Mouse (Mus musculus): ENCODE measurements at regions not wholly inside any gene's neighbourhood (a gene's known extent, or its start where the extent isn't known, plus 50 kb on each side); places are given as distances from the start of the nearest gene placed in this dataset.

DNA sequence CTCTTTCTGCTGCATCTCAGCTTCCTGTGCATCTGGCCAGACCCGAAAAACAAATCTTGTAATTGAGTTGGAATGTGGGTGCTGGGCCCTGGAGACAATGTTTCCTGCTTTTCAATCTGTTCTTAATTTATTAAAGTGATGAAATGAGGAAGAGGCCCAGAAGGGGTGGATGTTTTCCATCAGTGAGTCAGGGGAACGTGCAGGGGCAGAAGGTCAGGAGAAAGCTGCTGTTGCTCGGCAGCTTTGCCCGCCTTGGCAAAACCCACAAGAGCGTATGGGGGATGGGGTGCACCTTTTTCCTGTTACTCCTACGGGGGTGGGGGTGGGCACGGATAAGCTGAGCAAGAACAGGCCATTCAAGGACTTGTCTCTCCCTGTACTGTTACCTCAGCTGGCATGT is 156.2 kb downstream of the Dmrta2 start:
- 3% methylated on average over 7 of the region's 7 CpGs for WGBS
- H3K27me3 ChIP-seq (ENCODE audit: control insufficient read depth, insufficient read depth, low read length), result no peaks in the 10 kb centered on the region

DNA sequence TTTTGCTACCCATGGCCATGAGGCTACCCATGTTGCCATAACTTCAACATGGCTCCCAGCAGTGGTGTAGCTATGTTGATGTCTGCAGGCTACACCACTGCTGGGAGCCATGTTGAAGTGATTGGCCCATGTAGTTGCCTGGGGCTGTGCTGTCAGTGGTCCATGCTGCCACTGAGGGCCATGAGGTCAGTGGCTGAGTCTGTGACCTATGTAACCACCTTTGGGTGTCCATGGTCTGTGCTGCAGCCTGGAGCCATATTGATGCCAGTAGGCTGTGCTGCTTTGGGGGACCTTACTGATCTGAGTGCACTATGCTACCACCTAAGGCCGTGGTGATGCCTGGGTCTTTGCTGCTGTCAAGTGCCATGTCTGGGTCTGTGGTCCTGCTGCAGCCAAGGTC is 167.4 kb downstream of the Dmrta2 start:
- Histone ChIP-seq H3K4me1 (replicated peaks; ENCODE audit: control insufficient read depth, insufficient read depth, low read length) (no peaks in the 10 kb centered on the region), H3K27me3 (ENCODE audit: control insufficient read depth, insufficient read depth, low read length) (no peaks in the 10 kb centered on the region), H3K4me3 (ENCODE audit: control insufficient read depth, insufficient read depth, low read length) (no peak overlapping the region), H3K36me3 (ENCODE audit: control insufficient read depth, insufficient read depth, low read length) (no peaks in the 10 kb centered on the region), H3K27ac (ENCODE audit: control insufficient read depth, insufficient read depth, low read length) (no peak overlapping the region)
- no peak for DNase-seq
- TF ChIP-seq POLR2A (IDR thresholded peaks at IDR 0.05; ENCODE audit: control insufficient read depth, extremely low read depth, insufficient read depth, low read length, poor library complexity) (no peak), CTCF (IDR thresholded peaks at IDR 0.05; ENCODE audit: borderline replicate concordance, control insufficient read depth, extremely low read depth, insufficient read depth, low read length, poor library complexity) (no peak)
- 89% methylated on average over 1 of the region's 1 CpGs for WGBS

More for the DNA sequence above, 156.2 kb downstream of the Dmrta2 start:
- Histone ChIP-seq H3K36me3 (ENCODE audit: control insufficient read depth, insufficient read depth, low read length) (no peaks in the 10 kb centered on the region), H3K4me1 (replicated peaks; ENCODE audit: control insufficient read depth, insufficient read depth, low read length) (no peaks in the 10 kb centered on the region), H3K27ac (ENCODE audit: control insufficient read depth, insufficient read depth, low read length) (no peak overlapping the region), H3K4me3 (ENCODE audit: control insufficient read depth, insufficient read depth, low read length) (no peak overlapping the region)
- DNase-seq, result no peak
- TF ChIP-seq POLR2A (IDR thresholded peaks at IDR 0.05; ENCODE audit: control insufficient read depth, extremely low read depth, insufficient read depth, low read length, poor library complexity), result no peak
- TF ChIP-seq CTCF (IDR thresholded peaks at IDR 0.05; ENCODE audit: borderline replicate concordance, control insufficient read depth, extremely low read depth, insufficient read depth, low read length, poor library complexity), result no peak

DNA sequence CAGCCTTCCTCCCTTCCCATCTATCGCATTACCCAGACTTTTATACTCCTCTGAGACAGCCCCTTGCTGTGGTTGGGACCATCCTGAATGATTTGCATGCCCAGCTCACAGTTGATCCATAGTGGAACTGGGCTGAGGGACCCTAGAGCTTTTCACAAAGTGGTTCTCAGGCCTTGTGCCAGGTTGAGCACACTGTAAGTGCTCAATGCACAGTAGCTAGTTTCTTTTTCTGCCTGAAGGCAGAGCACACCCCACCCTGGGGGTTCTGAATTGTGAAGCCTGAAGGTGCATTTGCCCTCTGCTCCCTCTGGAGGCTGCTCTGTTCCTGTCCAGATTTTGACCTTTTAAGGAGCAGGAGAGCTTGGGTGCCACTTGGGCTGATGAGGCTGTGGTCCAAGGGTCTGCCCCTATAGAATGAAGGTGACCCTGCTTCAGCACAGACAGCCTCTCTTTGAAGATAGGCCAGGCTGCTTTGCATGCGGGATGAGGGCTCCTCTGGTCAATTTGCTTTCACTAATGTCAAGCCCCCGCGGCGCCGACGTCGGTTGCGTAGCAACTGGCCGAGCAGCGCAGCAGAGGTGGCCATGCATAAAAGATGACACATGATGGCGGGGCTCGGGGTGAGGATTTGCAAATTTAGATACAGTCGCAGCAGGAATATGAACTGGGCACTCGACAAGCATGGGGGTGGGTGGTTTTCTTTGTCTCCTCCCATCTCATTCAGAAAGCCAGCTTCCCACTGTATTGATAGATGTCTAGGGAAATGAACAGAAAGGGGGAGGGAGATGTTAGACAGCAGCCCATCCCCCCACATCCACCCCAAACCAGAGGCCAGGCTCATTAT is 174.5 kb downstream of the Dmrta2 start:
- no peaks in the 10 kb centered on the region for H3K4me1 ChIP-seq (replicated peaks; ENCODE audit: control insufficient read depth, insufficient read depth, low read length)
- no peak for TF ChIP-seq CTCF (IDR thresholded peaks at IDR 0.05; ENCODE audit: borderline replicate concordance, control insufficient read depth, extremely low read depth, insufficient read depth, low read length, poor library complexity)
- no peak for TF ChIP-seq POLR2A (IDR thresholded peaks at IDR 0.05; ENCODE audit: control insufficient read depth, extremely low read depth, insufficient read depth, low read length, poor library complexity)
- no peaks in the 10 kb centered on the region for H3K27me3 ChIP-seq (ENCODE audit: control insufficient read depth, insufficient read depth, low read length)
- H3K27ac ChIP-seq (ENCODE audit: control insufficient read depth, insufficient read depth, low read length), result no peak overlapping the region
- no peaks in the 10 kb centered on the region for H3K36me3 ChIP-seq (ENCODE audit: control insufficient read depth, insufficient read depth, low read length)
- no peak for DNase-seq
- WGBS, result 53% methylated on average over 15 of the region's 15 CpGs
- H3K4me3 ChIP-seq (ENCODE audit: control insufficient read depth, insufficient read depth, low read length), result no peak overlapping the region

Measured in thymus, adult 2 months (tissue).